Mouse (Mus musculus) ES-E14 (cell line): ENCODE results near the gene Yars2. TPM values are rescaled to one million over a fixed set of nuclear protein-coding genes. Genes with fewer than 3 reads are reported as not detected.

Experiments used
- DNase-seq: peaks from one replicate; pipeline ENCODE4 v3.0.0-alpha.2; 2013; ENCODE audit warnings: low read depth, low spot score
- H3K27ac ChIP-seq: 2 replicates; pipeline ENCODE4 v1.5.1; 2012; ENCODE audit warnings: low read depth, mild to moderate bottlenecking, low read length, moderate library complexity, mixed read lengths; ENCODE audit not compliant: poor library complexity, insufficient read depth, severe bottlenecking
- H3K36me3 ChIP-seq: 2 replicates; pipeline ENCODE4 v1.6.1; 2012; ENCODE audit warnings: mild to moderate bottlenecking, low read length, moderate library complexity, mixed read lengths; ENCODE audit not compliant: control insufficient read depth, poor library complexity, insufficient read depth, severe bottlenecking
- H3K4me1 ChIP-seq, 2 experiments: fragments of 150-350 bp in 1 of 2; sonication (generic) in 1 of 2; 2 replicates each; pipeline ENCODE4 v1.6.1; 2012; ENCODE audit warnings: low read length in 2 of 2, mild to moderate bottlenecking in 1 of 2, mixed read lengths in 1 of 2; ENCODE audit not compliant: control insufficient read depth in 2 of 2, insufficient read depth in 2 of 2, poor library complexity in 1 of 2
- H3K4me3 ChIP-seq, 2 experiments: fragments of 150-350 bp in 1 of 2; sonication (generic) in 1 of 2; 2 replicates each; pipeline ENCODE4 v1.5.1; 2012; ENCODE audit warnings: low read length in 2 of 2, low read depth in 1 of 2, mild to moderate bottlenecking in 1 of 2, mixed read lengths in 1 of 2; ENCODE audit not compliant: insufficient read depth in 1 of 2, poor library complexity in 1 of 2, severe bottlenecking in 1 of 2
- H3K9ac ChIP-seq: 2 replicates; pipeline ENCODE4 v1.6.1; 2012; ENCODE audit warnings: low read depth, mild to moderate bottlenecking, low read length, mixed read lengths; ENCODE audit not compliant: poor library complexity, insufficient read depth, severe bottlenecking
- H3K9me3 ChIP-seq: fragments of 150-350 bp; sonication (generic); 2 replicates; pipeline ENCODE4 v1.6.1; 2012; ENCODE audit warnings: low read depth, mild to moderate bottlenecking, low read length; ENCODE audit not compliant: control insufficient read depth, insufficient read depth
- CHD2 ChIP-seq: IDR thresholded peaks from 2 replicates; pipeline ENCODE4 v1.6.1; 2014; ENCODE audit warnings: mild to moderate bottlenecking, low read depth, low read length, inconsistent platforms
- HCFC1 ChIP-seq: IDR thresholded peaks from 2 replicates; pipeline ENCODE4 v1.6.1; 2012; ENCODE audit warnings: low read length, inconsistent platforms, borderline replicate concordance; ENCODE audit not compliant: insufficient read depth
- MAFK ChIP-seq: IDR thresholded peaks from 2 replicates; pipeline ENCODE4 v1.6.1; 2014; ENCODE audit warnings: mild to moderate bottlenecking, low read depth, low read length, inconsistent platforms; ENCODE audit not compliant: insufficient read depth
- ZC3H11A ChIP-seq: IDR thresholded peaks from 2 replicates; pipeline ENCODE4 v1.6.1; 2012; ENCODE audit warnings: low read depth, mild to moderate bottlenecking, inconsistent platforms, low read length, borderline replicate concordance
- ZNF384 ChIP-seq: IDR thresholded peaks from 2 replicates; pipeline ENCODE4 v1.6.1; 2012; ENCODE audit warnings: low read depth, low read length, inconsistent platforms
- in situ Hi-C, 2 experiments: fragments of 600-800 bp; cut with MboI; formaldehyde crosslinking; loops; one replicate each; pipeline ENCODE4 v1.15.1; 2025; ENCODE audit warnings: low sequenced_read_pairs in 2 of 2, inconsistent platforms in 1 of 2; ENCODE audit not compliant: unreplicated experiment in 2 of 2
- total RNA-seq: library from RNA; depleted of rRNA; stranded (reverse); fragments of 300-350 nt; gene quantifications from 2 replicates; pipeline ENCODE4 v1.2.3, GENCODE M21; 2012; rRNA removed

The Yars2 gene
- total RNA-seq: 68.6 and 95.9 TPM in 2 replicates

- Histone ChIP-seq H3K4me1 (peaks cover 2% of the 10 kb centered on the region in 2 experiments; a peak in 2 of 4 replicates), H3K9ac (peak within 1 kb of the TSS; percentile 99), H3K4me3 (peak within 1 kb of the TSS; percentile 80 to 83), H3K9me3 (no peaks in the 10 kb centered on the region), H3K36me3 (peaks cover 9% of the 10 kb centered on the region; the same call in 1 of the 2 replicates), H3K27ac (peak within 1 kb of the TSS; percentile 83)
- DNase-seq: peak; percentile 80
- TF ChIP-seq ZC3H11A (0 out of 2 replicates have a peak, but pooled peaks have one; percentile 22), ZNF384 (no peak), HCFC1 (peak; percentile 83)
- in situ Hi-C loops: no loop called here
These were observed at the start of gene Yars2 for GRCm38 (mm10) chr16:16302369-16303137. Gene Yars2 (plus strand): TSS chr16:16302965.

- DNase-seq: no peak
- H3K36me3 ChIP-seq: no peaks in the 10 kb centered on the region; the same call in 1 of the 2 replicates
- no peak overlapping the region for H3K27ac ChIP-seq
- in situ Hi-C loops: no loop called here
- H3K9ac ChIP-seq: no peak overlapping the region
- no peaks in the 10 kb centered on the region for H3K9me3 ChIP-seq
- no peak for TF ChIP-seq ZC3H11A
- TF ChIP-seq MAFK: no peak
- TF ChIP-seq ZNF384: no peak
- no peak for TF ChIP-seq CHD2
- TF ChIP-seq HCFC1: no peak
- no peaks in the 10 kb centered on the region for H3K4me1 ChIP-seq
- H3K4me3 ChIP-seq: no peak overlapping the region
These were observed 49.3 kb upstream of the Yars2 start for GRCm38 (mm10) chr16:16253326-16254074.

- no peak overlapping the region for H3K27ac ChIP-seq
- no peaks in the 10 kb centered on the region for H3K9me3 ChIP-seq
These were observed 47.5 kb upstream of the Yars2 start for GRCm38 (mm10) chr16:16255217-16255616.

GRCm38 (mm10) chr16:16255874-16256273 is 46.9 kb upstream of the Yars2 start:
- H3K9me3 ChIP-seq: no peaks in the 10 kb centered on the region
- no peak overlapping the region for H3K4me3 ChIP-seq
- no peak overlapping the region for H3K27ac ChIP-seq
- H3K4me1 ChIP-seq: no peaks in the 10 kb centered on the region
- in situ Hi-C loops: no loop called here
- no peak overlapping the region for H3K9ac ChIP-seq
- no peak for DNase-seq
- no peaks in the 10 kb centered on the region; the same call in 1 of the 2 replicates for H3K36me3 ChIP-seq
- TF ChIP-seq ZNF384 (no peak), CHD2 (no peak), HCFC1 (no peak), MAFK (no peak), ZC3H11A (no peak)

More at GRCm38 (mm10) chr16:16255217-16255616, 47.5 kb upstream of the Yars2 start:
- H3K4me1 ChIP-seq: no peaks in the 10 kb centered on the region
- H3K36me3 ChIP-seq: no peaks in the 10 kb centered on the region; the same call in 1 of the 2 replicates
- no peak overlapping the region for H3K9ac ChIP-seq
- no peak for DNase-seq
- TF ChIP-seq ZC3H11A (no peak), HCFC1 (no peak), ZNF384 (no peak), MAFK (no peak), CHD2 (no peak)
- in situ Hi-C loops: no loop called here
- H3K4me3 ChIP-seq: no peak overlapping the region
